Mouse (Mus musculus): ENCODE data around the gene Col8a1.
A peak's percentile ranks its signal among the peaks of the same experiment; 100 is the strongest.

Gene Col8a1

GRCm38 (mm10) chr16:57671637-57672036 is 82.9 kb downstream of the Col8a1 start:
- DNase-seq, result no peak

- DNase-seq, result no peak
Observed at GRCm38 (mm10) chr16:57669348-57669747, 85.2 kb downstream of the Col8a1 start.

GRCm38 (mm10) chr16:57662661-57663060 is 91.9 kb downstream of the Col8a1 start:
- DNase-seq, result no peak

GRCm38 (mm10) chr16:57649888-57650287 is 104.6 kb downstream of the Col8a1 start:
- no peak for DNase-seq

- no peak for DNase-seq
Observed at GRCm38 (mm10) chr16:57641346-57641885, 113.1 kb downstream of the Col8a1 start.

- no peak for DNase-seq
Observed at GRCm38 (mm10) chr16:57634766-57635165, 119.8 kb downstream of the Col8a1 start.

GRCm38 (mm10) chr16:57634191-57634590 is 120.3 kb downstream of the Col8a1 start:
- DNase-seq, result peak in 1 of 2 experiments; percentile 55

- DNase-seq, result peak in 1 of 2 experiments; percentile 18
Observed at GRCm38 (mm10) chr16:57611768-57612167, 142.8 kb downstream of the Col8a1 start.

GRCm38 (mm10) chr16:57606444-57607227 is 147.9 kb downstream of the Col8a1 start, which contains the start of gene Cmss1:
Cmss1 (minus strand) TSS chr16:57606864.
- DNase-seq, result peak; percentile 69 to 82

- DNase-seq, result no peak
Observed at GRCm38 (mm10) chr16:57601031-57601430, 153.5 kb downstream of the Col8a1 start.

GRCm38 (mm10) chr16:57597295-57597957 is 157.1 kb downstream of the Col8a1 start:
- no peak for DNase-seq

- no peak for DNase-seq
Observed at GRCm38 (mm10) chr16:57593422-57594157, 160.9 kb downstream of the Col8a1 start.

- no peak for DNase-seq
Observed at GRCm38 (mm10) chr16:57585201-57585600, 169.3 kb downstream of the Col8a1 start.

- DNase-seq, result no peak
Observed at GRCm38 (mm10) chr16:57582008-57582407, 172.5 kb downstream of the Col8a1 start.

- no peak for DNase-seq
Observed at GRCm38 (mm10) chr16:57580041-57580440, 174.5 kb downstream of the Col8a1 start.

GRCm38 (mm10) chr16:57577519-57577918 is 177.0 kb downstream of the Col8a1 start:
- no peak for DNase-seq

GRCm38 (mm10) chr16:57575764-57576388 is 178.7 kb downstream of the Col8a1 start:
- no peak for DNase-seq
